Mouse (Mus musculus) retina, postnatal 1 day (tissue): ENCODE measurements at regions not wholly inside any gene's neighbourhood (a gene's known extent, or its start where the extent isn't known, plus 50 kb on each side); places are given as distances from the start of the nearest gene placed in this dataset.
"Not testable (repeated sequence)": the region's sequence is repeated elsewhere in the genome, so short reads cannot be mapped to it uniquely, and the experiment has no call there.

Experiments
- DNase-seq: peaks from one replicate; pipeline ENCODE4 v3.0.0-alpha.2; 2012

- no peak for DNase-seq
Measured at GRCm38 (mm10) chr1:113550172-113550571, 1685.5 kb upstream of the Dsel start.

DNA sequence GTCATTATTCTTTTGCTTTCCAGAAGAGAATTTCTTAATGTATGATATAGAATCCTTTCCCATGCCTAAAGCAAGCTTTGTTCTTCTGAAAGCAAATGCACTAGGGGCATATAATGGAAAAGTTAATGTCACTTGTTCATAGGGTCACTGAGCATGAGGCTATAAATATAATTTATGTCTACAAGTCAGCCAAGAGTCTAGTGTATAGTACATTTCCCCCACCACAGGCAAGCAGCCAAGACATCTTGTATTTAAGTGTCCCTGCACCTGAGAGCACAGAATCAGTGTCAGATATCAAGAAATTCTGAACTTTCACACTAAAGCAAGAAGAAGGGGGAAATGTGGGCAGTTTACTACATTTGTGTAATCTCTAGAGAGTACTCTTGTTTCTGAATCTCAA is 1675.3 kb upstream of the Dsel start:
- no peak for DNase-seq

DNA sequence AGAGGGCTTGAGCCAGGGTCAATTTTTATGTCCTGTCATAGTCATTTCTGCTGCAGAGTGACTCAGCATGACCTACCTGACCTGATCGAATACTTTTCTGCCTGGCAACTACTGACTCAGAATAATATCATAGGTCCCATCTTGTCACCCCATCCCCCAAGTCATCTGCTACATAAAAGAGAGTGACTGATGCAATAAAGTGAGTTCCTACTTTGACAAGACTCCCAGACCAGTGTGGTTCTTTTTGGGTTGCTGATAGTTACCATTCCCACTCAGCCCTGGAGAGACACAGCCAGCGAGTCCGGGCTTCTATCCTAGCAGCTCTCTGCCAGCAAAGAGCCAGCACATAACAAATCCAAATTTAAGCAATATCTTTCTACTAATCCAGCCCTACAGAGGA is 1665.8 kb upstream of the Dsel start:
- no peak for DNase-seq

DNA sequence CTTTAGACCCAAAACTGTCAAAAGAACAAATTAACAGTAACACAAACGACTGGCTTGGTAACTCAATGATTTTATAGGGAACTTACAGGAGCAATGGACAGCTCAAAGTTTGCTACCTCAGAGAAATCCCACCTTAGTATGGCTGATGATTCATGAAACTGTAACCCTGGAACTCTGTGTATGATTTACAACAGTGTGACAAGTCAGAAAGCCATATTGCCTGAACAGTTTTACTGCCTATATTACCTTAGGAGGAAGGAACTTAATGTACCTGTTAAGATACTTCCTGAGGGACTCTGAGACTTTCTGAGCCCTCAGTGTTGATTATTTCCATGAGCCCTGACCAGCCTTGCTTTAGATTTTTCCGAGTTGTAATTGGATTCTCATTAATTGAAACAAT is 1631.3 kb upstream of the Dsel start:
- no peak for DNase-seq

- DNase-seq: no peak
Measured at GRCm38 (mm10) chr1:113490243-113491003, 1625.7 kb upstream of the Dsel start.

DNA sequence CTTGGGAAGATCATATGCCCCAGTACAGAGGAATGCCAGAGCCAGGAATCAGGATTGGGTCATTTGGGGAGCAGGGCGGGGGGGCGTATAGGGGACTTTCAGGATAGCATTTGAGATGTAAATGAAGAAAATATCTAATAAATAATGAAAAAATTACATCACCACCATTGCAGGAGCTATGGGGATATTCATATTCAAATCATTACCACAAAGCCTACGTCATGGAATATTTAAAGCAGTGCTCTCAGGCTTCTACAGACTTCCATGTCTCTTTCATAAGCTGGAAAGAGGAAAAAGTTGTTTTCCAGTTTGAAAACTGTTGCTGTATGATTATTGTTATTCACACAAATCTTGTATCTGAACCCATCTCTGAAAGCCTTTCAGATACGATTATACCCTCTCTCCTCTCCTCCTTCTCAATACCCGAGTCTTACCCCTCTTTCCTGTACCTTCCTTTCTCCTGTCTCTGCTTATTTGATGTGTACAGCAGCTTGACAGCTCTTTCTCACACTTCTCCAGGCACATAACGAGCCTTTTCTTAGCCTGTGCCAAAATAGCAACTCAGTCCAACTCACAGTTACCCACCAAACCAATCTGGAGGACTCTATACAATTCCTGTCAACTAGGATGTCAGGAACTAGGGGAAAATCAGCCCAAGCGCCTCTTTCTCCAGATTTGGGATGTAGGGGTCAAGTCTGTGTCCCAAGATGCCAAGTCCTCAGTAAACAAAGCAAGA is 1592.0 kb upstream of the Dsel start:
- no peak for DNase-seq

DNA sequence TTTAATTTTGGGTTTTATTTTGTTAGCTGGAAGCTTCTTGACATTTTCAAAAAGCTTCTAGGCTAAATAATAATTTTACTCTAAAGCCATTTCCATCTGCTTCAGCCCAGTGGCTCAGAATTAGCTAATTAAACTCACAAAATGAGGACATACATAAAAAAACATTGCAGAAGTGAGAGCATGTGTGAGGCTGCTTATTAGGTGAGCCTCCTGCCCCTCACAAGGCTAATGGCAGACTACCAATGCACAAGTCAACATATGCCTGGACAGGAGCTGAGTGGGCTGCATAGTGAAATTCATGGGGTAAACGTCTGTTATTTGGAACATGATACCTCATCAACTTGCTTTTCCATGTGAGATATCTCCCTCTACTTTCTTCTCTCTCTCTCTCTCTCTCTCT is 1569.0 kb upstream of the Dsel start:
- no peak for DNase-seq

- DNase-seq: no peak
Measured at GRCm38 (mm10) chr1:113431266-113431665, 1566.5 kb upstream of the Dsel start.

DNA sequence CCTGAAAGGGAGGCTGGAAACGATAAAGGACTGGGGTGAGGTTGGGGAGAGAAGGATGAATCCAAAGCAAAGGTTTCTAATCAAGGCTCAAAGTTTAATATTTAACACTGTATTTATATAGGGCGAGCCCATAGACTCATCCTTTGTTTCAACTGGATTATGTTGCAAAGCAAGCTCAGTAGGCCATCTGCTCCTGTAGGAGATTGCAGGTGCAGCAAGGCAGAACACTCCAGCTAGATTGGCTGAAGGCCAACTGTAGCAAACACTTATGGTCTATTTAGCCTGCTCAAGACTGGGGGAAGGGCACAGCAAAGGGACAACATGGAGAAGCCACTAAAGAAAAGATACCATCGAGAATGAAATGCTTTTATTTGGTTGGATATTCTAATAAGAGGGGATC is 1548.1 kb upstream of the Dsel start:
- peak; percentile 37 for DNase-seq

DNA sequence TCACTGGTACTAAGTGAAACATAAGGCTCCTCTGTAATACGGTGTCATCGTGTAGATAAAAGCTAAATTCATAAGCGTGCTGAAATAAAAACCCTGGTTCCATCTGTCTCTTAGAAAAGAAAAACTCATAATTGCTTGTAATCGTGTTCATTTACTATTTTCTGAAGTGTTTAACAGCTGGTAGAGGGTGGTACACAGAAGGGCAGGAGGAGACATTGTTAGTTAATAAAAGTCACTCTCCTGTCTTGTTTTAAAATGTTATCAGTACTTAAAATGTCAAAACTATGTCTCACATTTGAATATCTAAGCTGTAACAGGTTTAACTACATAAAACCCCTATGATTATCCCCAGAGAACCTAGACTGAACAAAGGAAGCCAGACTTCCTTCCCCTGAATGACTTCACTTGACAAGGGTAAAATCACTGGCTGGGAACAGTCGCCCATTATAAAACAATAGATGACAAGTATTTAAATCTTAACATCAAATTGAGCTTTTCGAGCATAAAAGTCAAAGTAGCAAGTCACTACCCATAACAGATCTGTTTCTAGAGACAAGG is 1530.6 kb upstream of the Dsel start:
- DNase-seq: no peak

DNA sequence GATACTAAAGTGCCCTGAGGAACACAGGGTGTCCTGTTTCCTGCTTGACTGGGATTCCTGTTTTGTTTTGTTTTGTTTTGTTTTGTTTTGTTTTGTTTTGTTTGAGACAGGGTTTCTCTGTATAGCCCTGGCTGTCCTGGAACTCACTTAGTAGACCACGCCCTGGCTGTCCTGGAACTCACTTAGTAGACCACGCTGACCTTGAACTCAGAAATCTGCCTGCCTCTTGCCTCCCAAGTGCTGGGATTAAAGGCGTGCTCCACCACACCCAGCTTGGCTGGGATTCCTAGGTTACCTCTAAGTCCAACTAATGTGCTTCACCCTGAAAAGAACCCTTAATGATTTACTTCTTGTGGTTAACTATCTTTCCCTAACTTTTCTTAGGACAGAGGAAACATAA is 1529.6 kb upstream of the Dsel start:
- DNase-seq: not testable (repeated sequence)

DNA sequence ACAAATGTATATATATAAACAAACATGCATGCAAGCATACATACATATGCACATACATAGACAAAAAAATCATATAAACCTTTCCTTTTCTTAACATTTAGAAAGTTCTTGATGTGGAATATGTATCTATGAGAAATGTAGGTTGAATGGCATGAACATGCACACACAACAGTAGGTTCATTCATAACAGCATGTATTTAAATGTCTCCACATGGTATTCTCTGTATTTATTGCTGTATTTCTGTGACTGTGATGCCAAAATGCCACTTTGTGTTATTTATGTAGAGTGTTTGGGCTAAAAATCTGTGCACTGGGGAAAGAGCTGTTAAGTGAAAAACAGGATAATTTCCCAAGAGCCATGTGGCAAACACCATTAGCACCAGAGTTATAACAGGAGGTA is 1528.2 kb upstream of the Dsel start:
- DNase-seq: no peak

DNA sequence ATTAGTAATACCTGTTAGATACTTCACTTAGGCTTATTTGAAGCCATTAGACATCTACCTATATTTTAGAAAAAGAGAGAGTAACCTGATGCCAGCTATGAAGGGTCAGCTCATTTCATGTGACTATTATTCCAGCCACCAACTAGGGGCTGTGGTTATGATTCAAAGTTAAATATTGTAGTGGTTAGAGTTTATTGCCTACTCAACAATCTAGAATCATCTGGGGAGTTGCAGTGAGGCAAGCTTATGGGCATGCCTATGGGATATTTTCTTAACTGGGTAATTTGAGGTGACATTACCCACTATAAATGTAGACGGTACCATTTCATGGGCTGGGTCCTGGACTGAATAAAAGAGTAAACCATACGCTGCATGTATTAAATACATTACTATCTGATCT is 1525.2 kb upstream of the Dsel start:
- no peak for DNase-seq

DNA sequence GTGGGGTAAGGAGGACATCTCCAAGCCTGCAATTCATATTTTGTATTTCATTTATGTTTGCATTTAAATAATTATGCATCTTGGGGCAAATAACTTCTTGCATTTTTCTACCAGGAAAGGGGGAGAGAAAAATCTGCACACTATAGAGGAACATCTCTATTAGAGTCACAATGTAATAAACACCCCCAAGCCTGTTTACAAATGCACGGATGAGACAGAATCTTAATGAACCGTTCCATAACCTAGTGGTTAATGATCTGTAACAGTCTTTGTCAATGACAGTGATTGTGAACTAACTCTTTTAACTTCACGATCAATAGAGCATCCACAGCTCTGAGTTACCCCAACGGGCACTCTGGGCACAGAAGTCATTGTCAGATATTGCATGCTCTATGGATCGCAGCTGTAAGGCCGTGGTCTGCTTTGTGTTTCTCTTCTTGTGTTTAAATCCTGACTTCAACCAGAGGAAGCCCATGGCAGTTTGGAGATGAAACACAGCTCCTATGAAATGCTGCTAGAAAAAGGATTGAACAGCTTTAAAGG is 1520.2 kb upstream of the Dsel start:
- DNase-seq: peak; percentile 6

DNA sequence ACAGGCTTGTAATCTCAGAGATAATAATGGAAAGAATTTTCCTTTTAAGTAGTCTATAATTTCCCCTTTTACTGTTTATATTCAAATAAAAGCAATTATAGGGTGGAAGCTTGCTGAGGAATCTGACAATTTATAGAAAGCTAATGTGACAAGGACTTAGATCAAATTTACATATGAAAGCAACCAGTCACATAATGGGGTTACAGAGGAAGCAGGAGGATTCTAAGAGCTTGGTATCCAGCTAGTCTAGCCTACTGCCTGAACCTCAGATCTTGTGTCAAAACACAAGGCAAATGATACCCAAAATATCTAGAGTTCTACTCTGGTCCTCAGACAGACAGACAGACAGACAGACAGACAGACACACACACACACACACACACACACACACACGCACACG is 1519.0 kb upstream of the Dsel start:
- DNase-seq: no peak

GRCm38 (mm10) chr1:113372679-113373078 is 1508.0 kb upstream of the Dsel start:
- no peak for DNase-seq

DNA sequence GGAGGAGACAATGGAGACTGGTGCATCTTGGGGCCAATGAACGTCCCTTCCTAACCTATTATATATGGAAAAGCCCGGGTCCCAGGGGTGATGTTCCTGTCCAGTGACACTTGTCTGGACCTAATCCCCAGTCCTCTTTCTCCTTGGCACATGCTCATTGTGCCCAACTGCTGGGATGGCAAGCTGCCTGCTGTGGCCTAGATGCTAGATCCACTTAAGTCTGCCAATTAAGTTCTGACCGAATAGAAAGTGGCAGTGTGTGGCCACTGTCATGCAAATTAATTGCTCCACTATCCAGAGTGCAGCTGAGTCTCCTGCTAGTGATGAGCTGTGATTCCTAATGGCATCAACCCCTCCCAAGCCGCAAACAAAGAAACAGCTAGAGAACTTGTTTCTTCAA is 1493.5 kb upstream of the Dsel start:
- DNase-seq: peak; percentile 92

DNA sequence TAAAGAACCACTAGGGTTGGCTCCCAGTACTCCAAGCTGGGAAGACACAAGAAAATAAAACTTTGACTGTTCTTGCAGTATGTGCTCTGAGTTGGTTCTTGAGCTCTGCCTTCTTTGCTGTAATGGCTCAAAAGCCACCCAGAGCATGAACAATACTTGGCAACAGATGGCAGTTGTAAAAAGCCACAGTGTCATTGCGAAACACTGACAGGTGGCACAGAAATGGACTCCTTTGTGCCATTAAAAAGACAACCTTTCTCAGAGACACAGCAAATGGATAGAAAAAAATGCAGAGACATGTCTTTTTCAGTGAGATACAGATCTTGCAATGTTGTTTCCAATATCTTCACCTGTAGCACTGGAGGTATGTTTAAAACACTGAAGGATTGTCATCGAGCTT is 1443.3 kb upstream of the Dsel start:
- no peak for DNase-seq

DNA sequence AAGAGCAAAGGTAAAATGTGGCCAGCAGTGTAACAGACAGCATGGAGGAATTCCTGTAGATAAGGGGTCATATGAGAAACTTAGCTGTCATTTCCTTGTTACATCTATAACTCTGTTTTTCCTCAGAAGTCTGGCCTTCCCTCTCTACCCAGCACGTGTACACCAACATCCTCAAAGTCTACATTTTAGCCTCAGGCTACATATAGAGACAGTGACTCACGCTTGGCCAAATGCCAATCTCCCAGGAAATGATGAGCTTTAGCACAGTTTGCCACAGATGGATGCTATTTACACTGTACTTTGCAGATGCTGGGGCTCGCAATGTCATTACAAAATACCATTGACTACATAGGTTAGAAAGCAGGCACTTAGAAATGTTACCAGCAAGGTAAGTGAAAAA is 1433.1 kb upstream of the Dsel start:
- DNase-seq: peak; percentile 8

DNA sequence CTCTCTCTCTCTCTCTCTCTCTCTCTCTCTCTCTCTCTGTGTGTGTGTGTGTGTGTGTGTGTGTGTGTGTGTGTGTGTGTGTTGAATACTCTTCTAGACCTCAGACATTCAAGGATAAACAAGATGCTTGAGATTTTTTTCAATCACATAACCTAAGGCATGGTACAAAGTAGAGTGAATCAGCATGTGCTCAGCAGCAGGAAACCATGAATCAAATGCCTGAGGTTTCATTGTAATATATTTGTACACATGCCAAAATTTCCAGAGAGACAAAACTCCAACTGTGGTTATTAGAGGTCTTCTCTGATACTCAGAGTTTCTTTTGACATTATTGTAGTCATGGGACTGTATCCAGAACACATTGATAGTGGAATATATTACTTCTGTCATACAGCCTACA is 1423.5 kb upstream of the Dsel start:
- DNase-seq: no peak

GRCm38 (mm10) chr1:113284122-113284521 is 1419.4 kb upstream of the Dsel start:
- no peak for DNase-seq

DNA sequence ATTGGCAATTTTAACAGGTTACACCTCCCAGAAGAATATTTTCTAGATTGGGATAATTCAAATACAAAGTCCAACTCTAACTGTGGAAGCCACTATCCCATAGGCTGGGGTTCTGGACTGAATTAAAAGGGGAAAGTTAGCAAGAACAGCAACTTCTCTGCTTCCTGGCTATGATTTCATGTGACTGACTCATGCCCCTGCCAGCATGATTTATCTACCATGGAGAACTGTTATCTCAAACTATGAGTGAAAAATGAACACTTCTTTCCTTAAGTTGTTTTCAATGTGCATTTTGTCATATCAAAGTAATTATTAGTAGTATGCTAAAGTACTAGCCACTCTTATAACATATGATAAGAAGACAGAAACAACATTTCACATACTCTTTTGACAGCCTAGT is 1394.7 kb upstream of the Dsel start:
- DNase-seq: no peak

DNA sequence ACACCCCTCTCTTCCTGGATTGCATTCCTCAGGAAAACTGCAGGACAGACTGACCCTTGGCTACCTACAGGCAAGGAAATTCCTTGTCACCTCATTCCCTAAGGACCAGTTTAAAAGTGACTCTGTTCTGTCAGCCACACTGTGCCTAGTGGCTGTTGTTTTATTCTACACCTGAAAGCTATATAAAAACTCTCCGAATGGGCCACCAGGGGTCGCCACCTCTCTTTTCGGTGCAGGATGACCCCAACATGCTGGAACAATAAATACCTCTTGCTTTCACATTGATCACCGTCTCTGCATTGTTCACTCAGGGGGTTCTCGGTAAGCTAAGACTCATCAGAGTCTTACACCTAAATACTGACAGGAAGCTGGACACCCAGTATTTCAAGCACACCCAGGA is 1382.6 kb upstream of the Dsel start:
- peak; percentile 0 for DNase-seq

- no peak for DNase-seq
Measured at GRCm38 (mm10) chr1:113210095-113210494, 1345.4 kb upstream of the Dsel start.
